Mouse (Mus musculus) lung, adult 2 months (tissue): ENCODE measurements around the gene Gm39653.

Experiments used
- CTCF ChIP-seq: fragments of 200-500 bp; IDR thresholded peaks from 2 replicates; pipeline ENCODE4 v1.5.1; 2011; ENCODE audit warnings: mild to moderate bottlenecking, low read length, control low read depth; ENCODE audit not compliant: insufficient read depth
- POLR2A ChIP-seq: fragments of 200-500 bp; IDR thresholded peaks from 2 replicates; pipeline ENCODE4 v1.6.1; 2011; ENCODE audit warnings: low read depth, mild to moderate bottlenecking, control low read depth, low read length, borderline replicate concordance; ENCODE audit errors: extremely low read depth

GRCm38 (mm10) chr1:63567031-63567430 is 48.7 kb upstream of the Gm39653 start:
- no peak for TF ChIP-seq CTCF
- no peak for TF ChIP-seq POLR2A
